Mouse (Mus musculus) CD4-positive, CD25-positive, alpha-beta regulatory T cell, adult 2 months (primary cell): ENCODE measurements at regions not wholly inside any gene's neighbourhood (a gene's known extent, or its start where the extent isn't known, plus 50 kb on each side); places are given as distances from the start of the nearest gene placed in this dataset.

Source experiments
- DNase-seq: peaks from one replicate; pipeline ENCODE4 v3.0.0-alpha.2; 2012; ENCODE audit warnings: low read depth, low spot score

DNA sequence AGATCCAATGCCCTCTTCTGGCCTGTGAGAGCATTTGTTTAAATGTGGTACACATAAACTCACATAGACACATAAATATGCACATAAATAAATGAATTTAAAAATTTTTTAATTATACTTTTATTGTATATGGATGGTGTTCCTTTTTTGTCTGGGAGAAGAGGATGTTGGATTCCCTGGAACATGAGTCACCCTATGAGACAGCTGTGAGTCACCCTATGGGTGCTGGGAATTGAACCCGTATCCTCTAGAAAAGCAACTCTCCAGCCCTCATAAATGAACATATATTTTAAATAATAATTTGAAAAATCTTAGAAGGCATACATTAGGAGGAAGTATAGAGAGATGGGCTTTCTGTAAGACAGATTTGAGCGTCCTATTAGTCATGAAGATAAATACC lies 76.1 kb upstream of the Dynlt3 start:
- no peak for DNase-seq

DNA sequence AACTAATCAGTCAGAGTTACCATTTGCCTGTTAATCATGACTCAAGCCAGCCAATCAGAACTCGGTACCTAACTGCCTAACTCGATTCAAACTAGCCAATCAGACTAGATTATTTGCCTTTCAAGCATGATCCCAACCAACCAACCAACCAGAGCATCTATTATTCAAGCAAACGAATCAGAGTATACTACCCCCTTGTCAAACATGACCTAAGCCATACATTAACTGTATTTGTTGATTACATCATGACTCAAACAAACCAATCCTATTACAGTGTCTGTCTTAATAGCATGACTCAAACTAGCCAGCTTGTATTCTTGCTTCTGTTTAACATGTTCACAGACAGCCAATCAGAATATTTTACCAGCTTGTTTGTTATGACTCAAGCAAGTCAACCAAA lies 79.7 kb upstream of the Dynlt3 start:
- no peak for DNase-seq

DNA sequence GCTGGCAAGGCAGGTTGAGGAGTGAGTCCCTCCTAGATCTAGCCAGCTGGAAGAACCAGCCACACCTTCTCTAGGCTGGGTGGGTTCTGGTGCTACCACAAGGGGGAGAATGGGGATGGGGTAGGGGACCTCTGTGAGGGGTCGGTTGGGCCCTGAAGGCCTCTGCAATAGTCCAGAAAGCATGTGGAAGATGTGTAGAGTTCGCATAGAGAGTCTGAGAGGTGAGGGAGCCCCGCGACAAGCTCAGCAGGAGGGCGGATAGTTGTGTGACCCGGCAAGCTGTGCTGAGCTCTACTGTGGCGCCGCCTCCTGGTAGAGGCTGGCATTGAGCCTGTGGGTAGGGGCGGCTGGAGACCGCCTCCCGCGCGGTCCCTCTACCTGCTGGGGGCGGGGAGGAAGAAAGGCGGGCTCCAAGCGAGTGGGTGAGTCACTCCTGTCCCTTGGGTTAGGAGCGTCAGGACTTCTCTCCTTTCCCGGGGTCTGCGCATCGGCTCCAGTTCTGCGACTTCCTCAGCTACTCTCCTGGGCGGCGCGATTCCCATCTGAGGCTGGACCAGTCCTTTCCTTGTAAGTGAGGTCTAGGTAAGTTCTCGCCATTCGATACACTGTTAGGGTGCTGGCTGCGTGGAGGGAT lies 84.6 kb upstream of the Dynlt3 start:
- peak; percentile 14 for DNase-seq

DNA sequence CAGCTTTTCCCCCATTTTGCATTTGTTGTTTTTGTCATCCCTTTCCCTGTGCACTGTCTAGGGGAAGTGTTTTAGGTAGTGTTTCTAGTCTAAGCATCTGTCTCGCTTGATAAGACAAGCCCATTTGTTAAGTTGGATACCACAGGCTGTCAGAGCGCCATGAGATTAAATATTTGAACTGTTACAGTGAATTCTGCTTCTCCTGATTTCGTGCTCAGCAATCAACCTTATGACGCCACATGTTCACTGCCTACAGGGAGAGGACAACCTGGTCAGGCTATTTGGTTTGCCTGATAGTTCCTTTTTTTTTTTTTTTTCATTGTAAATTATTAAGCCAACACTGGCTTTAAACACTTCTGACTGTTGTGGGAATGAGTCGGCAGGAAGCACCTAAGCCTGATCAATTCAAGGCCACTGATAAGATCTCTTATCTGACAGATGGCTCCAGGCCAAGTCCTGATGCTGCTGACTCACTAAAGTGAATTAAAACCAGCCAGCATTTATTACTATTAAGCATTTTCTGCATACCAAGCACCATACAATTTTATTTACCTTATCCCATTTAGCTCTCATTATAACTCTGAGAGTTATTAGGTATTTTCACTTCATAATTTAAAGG lies 90.3 kb upstream of the Dynlt3 start:
- DNase-seq: no peak

DNA sequence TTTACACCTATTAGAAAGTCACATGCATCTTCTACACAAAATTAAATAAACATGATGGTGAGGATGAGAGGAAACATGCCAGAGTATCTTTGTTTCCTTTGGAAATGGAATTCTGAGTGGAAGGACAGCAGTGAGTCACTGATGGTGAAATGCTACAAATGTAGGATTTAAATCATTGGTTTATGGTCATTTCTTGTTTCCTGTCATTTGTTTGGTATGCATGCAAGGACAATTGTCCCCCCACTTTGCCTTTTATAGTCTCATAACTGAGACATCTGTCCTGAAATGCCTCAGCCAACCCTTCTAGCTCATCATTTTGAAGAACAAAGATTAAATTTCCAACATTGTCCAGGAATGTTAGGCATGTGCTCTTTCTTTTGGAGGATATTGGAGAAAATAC lies 77.2 kb upstream of the Hypm start:
- DNase-seq: no peak

DNA sequence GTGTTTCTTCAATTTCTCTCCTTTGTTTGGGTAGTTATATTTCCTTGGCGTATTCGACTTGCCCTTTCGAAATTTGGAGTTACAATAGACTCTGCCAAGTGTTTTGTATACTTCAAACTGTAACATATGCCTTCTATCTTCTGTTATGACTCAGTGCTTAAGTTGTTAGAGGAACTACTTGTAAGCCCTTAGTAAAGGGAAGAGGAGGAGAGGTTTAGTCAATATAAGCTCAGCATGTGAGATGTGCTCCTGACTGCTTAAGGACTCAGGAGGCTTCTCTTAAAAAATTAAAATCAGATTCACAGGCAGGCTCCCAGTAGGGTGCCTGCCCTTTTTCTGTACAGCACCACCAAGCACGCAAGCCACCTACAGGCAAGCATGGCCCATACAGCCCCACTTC lies 69.2 kb upstream of the Hypm start:
- DNase-seq: no peak

DNA sequence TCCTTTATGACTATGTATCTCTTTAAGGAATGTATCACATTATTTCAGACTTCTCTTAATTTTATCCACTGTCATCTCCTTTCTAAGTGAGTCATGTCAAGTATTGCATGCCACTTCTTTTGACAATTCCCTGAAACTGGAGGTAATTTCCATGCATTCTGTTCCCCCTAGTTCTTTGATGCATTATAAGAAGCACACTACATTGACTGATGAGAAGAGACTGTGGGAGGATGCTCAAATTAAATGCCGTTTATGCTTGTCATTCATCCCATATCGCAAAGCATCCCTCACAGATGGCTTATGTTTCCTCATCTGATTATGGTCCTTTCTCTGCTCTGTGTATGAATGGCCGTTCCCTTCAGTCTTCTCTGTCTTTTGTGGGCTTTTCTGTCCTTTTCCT lies 57.2 kb upstream of the Hypm start:
- DNase-seq: no peak
